Mouse (Mus musculus) ES-E14 (cell line): ENCODE measurements around the gene Zfp235. TPM values are rescaled to one million over a fixed set of nuclear protein-coding genes. Genes with fewer than 3 reads are reported as not detected.

Source experiments
- DNase-seq: peaks from one replicate; pipeline ENCODE4 v3.0.0-alpha.2; 2013; ENCODE audit warnings: low read depth, low spot score
- H3K27ac ChIP-seq: 2 replicates; pipeline ENCODE4 v1.5.1; 2012; ENCODE audit warnings: low read depth, mild to moderate bottlenecking, low read length, moderate library complexity, mixed read lengths; ENCODE audit not compliant: poor library complexity, insufficient read depth, severe bottlenecking
- H3K36me3 ChIP-seq: 2 replicates; pipeline ENCODE4 v1.6.1; 2012; ENCODE audit warnings: mild to moderate bottlenecking, low read length, moderate library complexity, mixed read lengths; ENCODE audit not compliant: control insufficient read depth, poor library complexity, insufficient read depth, severe bottlenecking
- H3K4me1 ChIP-seq, 2 experiments: fragments of 150-350 bp in 1 of 2; sonication (generic) in 1 of 2; 2 replicates each; pipeline ENCODE4 v1.6.1; 2012; ENCODE audit warnings: low read length in 2 of 2, mild to moderate bottlenecking in 1 of 2, mixed read lengths in 1 of 2; ENCODE audit not compliant: control insufficient read depth in 2 of 2, insufficient read depth in 2 of 2, poor library complexity in 1 of 2
- H3K4me3 ChIP-seq, 2 experiments: fragments of 150-350 bp in 1 of 2; sonication (generic) in 1 of 2; 2 replicates each; pipeline ENCODE4 v1.5.1; 2012; ENCODE audit warnings: low read length in 2 of 2, low read depth in 1 of 2, mild to moderate bottlenecking in 1 of 2, mixed read lengths in 1 of 2; ENCODE audit not compliant: insufficient read depth in 1 of 2, poor library complexity in 1 of 2, severe bottlenecking in 1 of 2
- H3K9ac ChIP-seq: 2 replicates; pipeline ENCODE4 v1.6.1; 2012; ENCODE audit warnings: low read depth, mild to moderate bottlenecking, low read length, mixed read lengths; ENCODE audit not compliant: poor library complexity, insufficient read depth, severe bottlenecking
- H3K9me3 ChIP-seq: fragments of 150-350 bp; sonication (generic); 2 replicates; pipeline ENCODE4 v1.6.1; 2012; ENCODE audit warnings: low read depth, mild to moderate bottlenecking, low read length; ENCODE audit not compliant: control insufficient read depth, insufficient read depth
- CHD2 ChIP-seq: IDR thresholded peaks from 2 replicates; pipeline ENCODE4 v1.6.1; 2014; ENCODE audit warnings: mild to moderate bottlenecking, low read depth, low read length, inconsistent platforms
- HCFC1 ChIP-seq: IDR thresholded peaks from 2 replicates; pipeline ENCODE4 v1.6.1; 2012; ENCODE audit warnings: low read length, inconsistent platforms, borderline replicate concordance; ENCODE audit not compliant: insufficient read depth
- MAFK ChIP-seq: IDR thresholded peaks from 2 replicates; pipeline ENCODE4 v1.6.1; 2014; ENCODE audit warnings: mild to moderate bottlenecking, low read depth, low read length, inconsistent platforms; ENCODE audit not compliant: insufficient read depth
- ZC3H11A ChIP-seq: IDR thresholded peaks from 2 replicates; pipeline ENCODE4 v1.6.1; 2012; ENCODE audit warnings: low read depth, mild to moderate bottlenecking, inconsistent platforms, low read length, borderline replicate concordance
- ZNF384 ChIP-seq: IDR thresholded peaks from 2 replicates; pipeline ENCODE4 v1.6.1; 2012; ENCODE audit warnings: low read depth, low read length, inconsistent platforms
- in situ Hi-C, 2 experiments: fragments of 600-800 bp; cut with MboI; formaldehyde crosslinking; loops; one replicate each; pipeline ENCODE4 v1.15.1; 2025; ENCODE audit warnings: low sequenced_read_pairs in 2 of 2, inconsistent platforms in 1 of 2; ENCODE audit not compliant: unreplicated experiment in 2 of 2
- total RNA-seq: library from RNA; depleted of rRNA; stranded (reverse); fragments of 300-350 nt; gene quantifications from 2 replicates; pipeline ENCODE4 v1.2.3, GENCODE M21; 2012

The Zfp235 gene
- total RNA-seq, 1 experiment, result 4.8 TPM

DNA sequence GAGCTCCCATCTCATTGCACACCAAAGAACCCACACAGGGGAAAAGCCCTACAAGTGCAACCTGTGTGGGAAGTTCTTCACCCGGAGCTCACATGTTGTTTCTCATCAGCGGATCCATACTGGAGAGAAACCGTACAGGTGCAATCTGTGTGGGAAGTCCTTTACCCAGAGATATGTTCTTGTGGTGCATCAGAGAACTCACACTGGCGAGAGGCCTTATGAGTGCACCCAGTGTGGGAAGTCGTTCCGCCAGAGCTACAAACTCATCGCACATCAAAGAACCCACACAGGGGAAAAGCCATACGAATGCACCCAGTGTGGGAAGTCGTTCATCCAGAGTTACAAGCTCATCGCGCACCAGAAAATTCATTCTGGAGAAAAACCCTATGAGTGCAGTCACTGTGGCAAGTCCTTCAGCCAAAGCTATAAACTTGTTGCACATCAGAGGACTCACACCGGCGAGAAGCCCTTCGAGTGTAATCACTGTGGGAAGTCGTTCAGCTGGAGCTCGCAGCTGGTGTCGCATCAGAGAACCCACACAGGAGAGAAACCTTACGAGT is 28.7 kb upstream of the Zfp235 start:
- H3K27ac ChIP-seq, result no peak overlapping the region
- peaks cover 20% of the 10 kb centered on the region for H3K9me3 ChIP-seq

DNA sequence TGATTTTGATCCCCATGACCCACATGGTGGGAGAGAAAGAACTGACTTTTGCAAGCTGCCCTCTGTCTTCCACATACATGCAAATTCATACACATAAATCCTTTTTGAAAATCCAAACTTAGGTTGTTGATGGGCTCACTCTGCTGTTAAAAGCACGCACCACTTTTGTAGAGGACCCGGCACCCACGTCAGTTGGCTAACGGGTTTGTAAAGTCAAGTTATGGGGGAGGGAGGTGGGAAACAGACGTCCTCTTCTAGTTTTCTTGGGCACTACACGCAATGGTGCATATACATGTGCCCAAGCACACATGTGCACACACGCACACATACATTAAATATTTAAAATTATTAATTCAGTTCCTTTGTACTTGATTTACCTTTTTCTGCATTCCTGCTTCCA is 23.1 kb upstream of the Zfp235 start:
- Histone ChIP-seq H3K9ac (no peak overlapping the region), H3K36me3 (peaks cover 11% of the 10 kb centered on the region), H3K9me3 (peaks cover 12% of the 10 kb centered on the region), H3K4me1 (peaks cover 0 to 2% of the 10 kb centered on the region in 2 experiments; a peak in 1 of 4 replicates), H3K27ac (no peak overlapping the region), H3K4me3 (no peak overlapping the region)
- no peak for TF ChIP-seq MAFK
- TF ChIP-seq CHD2, result no peak
- in situ Hi-C loops, result no loop called here
- no peak for DNase-seq

More for the DNA sequence above, 28.7 kb upstream of the Zfp235 start:
- in situ Hi-C loops, result no loop called here
- Histone ChIP-seq H3K4me1 (no peaks in the 10 kb centered on the region), H3K9ac (no peak overlapping the region), H3K36me3 (peaks cover 49% of the 10 kb centered on the region), H3K4me3 (no peak overlapping the region)
- TF ChIP-seq HCFC1, result no peak
- TF ChIP-seq ZNF384, result no peak
- TF ChIP-seq MAFK, result no peak
- TF ChIP-seq CHD2, result no peak
- no peak for TF ChIP-seq ZC3H11A
- DNase-seq, result no peak

DNA sequence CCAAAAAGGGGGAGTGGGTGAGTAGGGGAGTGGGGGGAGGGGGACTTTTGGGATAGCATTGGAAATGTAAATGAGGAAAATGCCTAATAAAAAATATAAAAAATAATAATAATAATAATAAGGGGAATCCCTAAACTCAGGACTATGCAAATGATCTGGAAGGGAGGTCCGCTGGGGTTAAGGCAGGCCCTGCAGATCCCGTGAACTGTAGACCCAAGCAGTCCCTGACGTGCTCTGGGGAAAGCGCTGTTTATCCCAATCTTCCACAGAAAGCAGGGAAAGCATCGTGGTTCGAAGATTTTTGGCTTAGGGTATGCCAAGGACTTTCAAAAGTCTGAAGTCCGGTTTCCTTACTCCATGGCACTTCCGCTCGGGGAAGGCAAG is 22.2 kb upstream of the Zfp235 start:
- Histone ChIP-seq H3K4me1 (peaks cover 0 to 2% of the 10 kb centered on the region in 2 experiments; a peak in 1 of 4 replicates), H3K9ac (peak overlapping the region; percentile 74; the same call in 1 of the 2 replicates), H3K27ac (no peak overlapping the region), H3K9me3 (peaks cover 3% of the 10 kb centered on the region; the same call in 1 of the 2 replicates), H3K4me3 (peak overlapping the region; percentile 34 to 92; a peak in 3 of 4 replicates), H3K36me3 (peaks cover 2% of the 10 kb centered on the region; the same call in 1 of the 2 replicates)
- no peak for TF ChIP-seq MAFK
- TF ChIP-seq ZC3H11A, result no peak
- no peak for TF ChIP-seq HCFC1
- no peak for TF ChIP-seq CHD2
- TF ChIP-seq ZNF384, result no peak
- in situ Hi-C loops, result no loop called here
- DNase-seq, result no peak

DNA sequence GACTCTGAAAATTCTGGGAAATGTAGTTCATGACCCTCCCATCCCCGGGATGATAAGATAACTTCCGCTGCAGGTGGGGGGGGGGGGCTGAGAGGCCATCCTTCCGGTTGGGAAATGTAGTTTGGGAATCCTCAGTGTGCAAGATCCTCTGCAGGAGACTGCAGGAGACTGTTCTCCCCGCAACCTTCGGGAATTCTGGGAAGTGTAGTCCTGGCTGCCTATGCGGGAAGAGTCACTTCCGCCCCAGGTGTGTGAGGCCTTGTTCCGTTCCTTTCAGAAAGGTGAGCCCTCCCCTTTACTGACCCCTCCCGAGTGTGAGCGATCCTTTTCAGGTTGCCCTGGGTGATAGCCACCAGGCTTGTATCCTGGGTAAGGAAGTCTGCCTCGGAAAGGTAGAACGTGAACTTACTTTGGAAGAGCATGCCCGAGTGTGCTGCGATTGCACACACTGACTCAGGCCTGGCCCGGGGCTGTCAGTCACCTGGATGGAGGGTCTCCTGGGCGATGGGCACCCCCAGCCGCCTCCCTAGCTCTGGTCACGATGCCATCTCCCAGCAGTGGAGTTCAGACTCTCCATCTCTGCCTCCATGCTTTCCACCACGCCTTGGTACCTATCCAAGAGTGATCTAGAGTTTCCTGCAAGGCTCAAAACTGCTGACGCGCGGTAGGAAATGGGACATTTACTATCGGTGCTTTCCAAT is 21.7 kb upstream of the Zfp235 start, which contains the start of gene Zfp112:
Gene Zfp112 (plus strand): TSS at position 159 of the 701 bp plus-strand sequence.
- H3K4me1 ChIP-seq, result peaks cover 0 to 2% of the 10 kb centered on the region in 2 experiments; a peak in 1 of 4 replicates
- H3K27ac ChIP-seq, result no peak within 1 kb of the TSS
- in situ Hi-C loops, result no loop called here
- peak within 1 kb of the TSS; percentile 56 to 92 for H3K4me3 ChIP-seq
- peak within 1 kb of the TSS; percentile 74 for H3K9ac ChIP-seq
- DNase-seq, result peak; percentile 83
- TF ChIP-seq HCFC1 (peak; percentile 94), ZC3H11A (no peak), MAFK (peak; percentile 10; the same call in 1 of the 2 replicates)
- no peaks in the 10 kb centered on the region for H3K9me3 ChIP-seq
- no peaks in the 10 kb centered on the region; the same call in 1 of the 2 replicates for H3K36me3 ChIP-seq
